Mouse (Mus musculus) CH12.LX (cell line): ENCODE data around the gene Cnih3. TPM values are rescaled to one million over a fixed set of nuclear protein-coding genes. Genes with fewer than 3 reads are reported as not detected.
A peak's percentile ranks its signal among the peaks of the same experiment; 100 is the strongest.

Source experiments
- DNase-seq: peaks from one replicate; pipeline ENCODE4 v3.0.0-alpha.2; 2013; ENCODE audit errors: extremely low read depth
- H3K27ac ChIP-seq: 2 replicates; pipeline ENCODE4 v1.5.1; 2012; ENCODE audit warnings: low read depth, mild to moderate bottlenecking, control low read depth, moderate library complexity; ENCODE audit not compliant: insufficient read depth
- H3K27me3 ChIP-seq: replicated peaks from 2 replicates; pipeline ENCODE3; 2012; ENCODE audit warnings: inconsistent platforms
- H3K36me3 ChIP-seq, 2 experiments: replicated peaks in 1 of 2; 2 replicates each; pipeline versions ENCODE3 to v1.6.1; 2012; ENCODE audit warnings: inconsistent platforms in 1 of 2, low read length in 1 of 2, mild to moderate bottlenecking in 1 of 2, mixed read lengths in 1 of 2, moderate library complexity in 1 of 2; ENCODE audit not compliant: control insufficient read depth in 1 of 2, insufficient read depth in 1 of 2
- H3K4me1 ChIP-seq, 2 experiments: 2 replicates each; pipeline ENCODE4 v1.6.1; 2012; ENCODE audit warnings: inconsistent platforms in 1 of 2, moderate library complexity in 1 of 2; ENCODE audit not compliant: insufficient read depth in 2 of 2, control insufficient read depth in 1 of 2
- H3K4me2 ChIP-seq: 2 replicates; pipeline ENCODE4 v1.6.1; 2012; ENCODE audit warnings: low read depth, mild to moderate bottlenecking, control low read depth; ENCODE audit not compliant: poor library complexity, insufficient read depth, severe bottlenecking
- H3K4me3 ChIP-seq, 3 experiments: fragments of 150-350 bp in 1 of 3; sonication (generic) in 1 of 3; replicated peaks in 1 of 3; 2 replicates each; pipeline versions ENCODE3 to v1.5.1; 2011 to 2012; ENCODE audit warnings: low read depth in 2 of 3, low read length in 2 of 3, mild to moderate bottlenecking in 2 of 3, moderate library complexity in 2 of 3, control low read depth in 1 of 3, improper control_type of control experiment in 1 of 3, inconsistent platforms in 1 of 3, mixed read lengths in 1 of 3; ENCODE audit not compliant: poor library complexity in 1 of 3
- H3K79me2 ChIP-seq: replicated peaks from 2 replicates; pipeline ENCODE4 v1.6.1; 2012; ENCODE audit warnings: mild to moderate bottlenecking, moderate library complexity; ENCODE audit not compliant: control insufficient read depth, poor library complexity, insufficient read depth, severe bottlenecking; ENCODE audit errors: extremely low read depth
- H3K9ac ChIP-seq: 2 replicates; pipeline ENCODE4 v1.6.1; 2012; ENCODE audit warnings: low read depth, mild to moderate bottlenecking, control low read depth, moderate library complexity; ENCODE audit not compliant: insufficient read depth
- H3K9me3 ChIP-seq: replicated peaks from 2 replicates; pipeline ENCODE3; 2012; ENCODE audit warnings: low read length, inconsistent platforms, mixed read lengths
- BHLHE40 ChIP-seq: IDR thresholded peaks from 2 replicates; pipeline ENCODE4 v1.6.1; 2011; ENCODE audit warnings: mild to moderate bottlenecking, low read depth, low read length, improper control_type of control experiment
- CHD1 ChIP-seq: IDR thresholded peaks from 2 replicates; pipeline ENCODE4 v1.6.1; 2012; ENCODE audit warnings: low read depth, low read length, improper control_type of control experiment, inconsistent platforms
- CTCF ChIP-seq, 2 experiments: IDR thresholded peaks in 1 of 2; conservative IDR thresholded peaks in 1 of 2; 2 replicates each; pipeline ENCODE4 v1.5.1; 2011 to 2012; ENCODE audit warnings: low read depth in 2 of 2, low read length in 2 of 2, improper control_type of control experiment in 1 of 2, inconsistent platforms in 1 of 2, mild to moderate bottlenecking in 1 of 2, moderate library complexity in 1 of 2
- E2F4 ChIP-seq: IDR thresholded peaks from 2 replicates; pipeline ENCODE4 v1.6.1; 2011; ENCODE audit warnings: low read depth, low read length, improper control_type of control experiment; ENCODE audit not compliant: insufficient replicate concordance
- ETS1 ChIP-seq: conservative IDR thresholded peaks from 2 replicates; pipeline ENCODE4 v1.6.1; 2012; ENCODE audit warnings: low read depth, mild to moderate bottlenecking, inconsistent platforms, low read length, improper control_type of control experiment, moderate library complexity
- GABPA ChIP-seq: IDR thresholded peaks from 2 replicates; pipeline ENCODE4 v1.6.1; 2012; ENCODE audit warnings: low read depth, low read length, improper control_type of control experiment, inconsistent platforms; ENCODE audit not compliant: insufficient replicate concordance
- IRF4 ChIP-seq: IDR thresholded peaks from 2 replicates; pipeline ENCODE4 v1.6.1; 2014; ENCODE audit warnings: low read depth, mild to moderate bottlenecking, inconsistent platforms, low read length, improper control_type of control experiment
- KAT2A ChIP-seq: IDR thresholded peaks from 2 replicates; pipeline ENCODE4 v1.6.1; 2012; ENCODE audit warnings: low read length, improper control_type of control experiment, inconsistent platforms; ENCODE audit not compliant: insufficient replicate concordance
- MAFK ChIP-seq: IDR thresholded peaks from 2 replicates; pipeline ENCODE4 v1.6.1; 2011; ENCODE audit warnings: low read length, improper control_type of control experiment; ENCODE audit not compliant: insufficient replicate concordance
- MAX ChIP-seq: IDR thresholded peaks from 2 replicates; pipeline ENCODE4 v1.6.1; 2011; ENCODE audit warnings: low read length, improper control_type of control experiment
- MEF2A ChIP-seq: IDR thresholded peaks from 2 replicates; pipeline ENCODE4 v1.6.1; 2014; ENCODE audit warnings: low read depth, mild to moderate bottlenecking, inconsistent platforms, low read length, improper control_type of control experiment, borderline replicate concordance
- PAX5 ChIP-seq: IDR thresholded peaks from 2 replicates; pipeline ENCODE4 v1.6.1; 2012; ENCODE audit warnings: low read length, inconsistent platforms, mixed read lengths
- SIN3A ChIP-seq: IDR thresholded peaks from 2 replicates; pipeline ENCODE4 v1.6.1; 2012; ENCODE audit warnings: low read length, improper control_type of control experiment, inconsistent platforms
- SMC3 ChIP-seq: IDR thresholded peaks from 2 replicates; pipeline ENCODE4 v1.6.1; 2011; ENCODE audit warnings: low read depth, low read length, improper control_type of control experiment
- TBP ChIP-seq: conservative IDR thresholded peaks from 2 replicates; pipeline ENCODE4 v1.6.1; 2011; ENCODE audit warnings: low read depth, low read length, improper control_type of control experiment
- TCF12 ChIP-seq: IDR thresholded peaks from 2 replicates; pipeline ENCODE4 v1.6.1; 2014; ENCODE audit warnings: low read depth, mild to moderate bottlenecking, inconsistent platforms, low read length, improper control_type of control experiment
- UBTF ChIP-seq: IDR thresholded peaks from 2 replicates; pipeline ENCODE4 v1.6.1; 2012; ENCODE audit warnings: low read depth, mild to moderate bottlenecking, inconsistent platforms, low read length, improper control_type of control experiment, moderate library complexity
- USF1 ChIP-seq: IDR thresholded peaks from 2 replicates; pipeline ENCODE4 v1.6.1; 2014; ENCODE audit warnings: low read depth, mild to moderate bottlenecking, inconsistent platforms, low read length, improper control_type of control experiment
- ZC3H11A ChIP-seq: IDR thresholded peaks from 2 replicates; pipeline ENCODE4 v1.6.1; 2012; ENCODE audit warnings: low read depth, mild to moderate bottlenecking, inconsistent platforms, low read length, improper control_type of control experiment
- ZKSCAN1 ChIP-seq: IDR thresholded peaks from 2 replicates; pipeline ENCODE4 v1.6.1; 2012; ENCODE audit warnings: low read depth, inconsistent platforms, low read length, improper control_type of control experiment, borderline replicate concordance
- dilution Hi-C: fragments of 300-500 bp; cut with MboI; formaldehyde crosslinking; loops from 2 replicates; pipeline ENCODE4 v1.14.3; 2020; ENCODE audit warnings: low sequenced_read_pairs; ENCODE audit not compliant: extremely low pct_unique_long_range_greater_than_20kb, extremely low pct_ligation_motif_present
- in situ Hi-C: fragments of 300-500 bp; cut with MboI; formaldehyde crosslinking; loops from 3 replicates; pipeline ENCODE4 v1.14.3; 2019; ENCODE audit warnings: low sequenced_read_pairs, low pct_ligation_motif_present, low pct_unique_long_range_greater_than_20kb, mixed read lengths
- polyA plus RNA-seq: library from polyadenylated mRNA; unstranded; fragments of >175 nt; gene quantifications from 2 replicates; pipeline ENCODE4 v1.2.1, GENCODE M21; 2012; ENCODE audit warnings: low read depth; ENCODE audit not compliant: insufficient read length
- total RNA-seq, 2 experiments: library from RNA; depleted of rRNA; stranded (reverse); fragments of 300-350 nt in 1 of 2; fragments of >200 nt in 1 of 2; gene quantifications; 2 replicates each; pipeline ENCODE4 v1.2.3; 2012 to 2014

Gene Cnih3
- total and polyA plus RNA-seq, 3 experiments: not detected

DNA sequence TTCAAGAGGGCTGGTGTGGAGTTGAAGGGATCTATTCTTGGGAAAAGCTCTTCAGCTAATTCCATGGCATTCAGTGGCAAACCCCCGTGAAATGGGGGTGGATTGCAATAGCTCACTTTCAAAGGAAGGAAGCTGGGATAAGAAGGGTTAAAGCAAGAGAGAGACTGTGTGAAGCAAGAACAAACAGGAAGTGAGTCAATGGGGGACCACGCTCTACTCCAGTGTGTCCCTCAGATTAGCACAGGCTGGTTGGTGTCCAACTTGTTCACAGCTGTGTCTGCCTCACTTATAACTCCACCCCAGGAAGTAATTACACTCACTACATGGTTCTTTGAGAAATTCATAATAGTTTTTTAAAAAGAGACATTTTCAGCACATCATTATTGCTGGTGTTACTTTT is 19.8 kb upstream of the Cnih3 start:
- dilution Hi-C loops: no loop called here
- Histone ChIP-seq H3K79me2 (no peaks in the 10 kb centered on the region), H3K27me3 (no peaks in the 10 kb centered on the region), H3K36me3 (no peaks in the 10 kb centered on the region), H3K9me3 (peaks cover 21% of the 10 kb centered on the region), H3K27ac (no peak overlapping the region), H3K4me2 (no peak overlapping the region), H3K4me1 (peaks cover 0 to 11% of the 10 kb centered on the region in 2 experiments; a peak in 2 of 4 replicates), H3K9ac (no peak overlapping the region), H3K4me3 (no peak overlapping the region)
- in situ Hi-C loops: no loop called here
- DNase-seq: peak; percentile 21
- TF ChIP-seq USF1: no peak
- no peak for TF ChIP-seq ETS1
- no peak for TF ChIP-seq MAX

DNA sequence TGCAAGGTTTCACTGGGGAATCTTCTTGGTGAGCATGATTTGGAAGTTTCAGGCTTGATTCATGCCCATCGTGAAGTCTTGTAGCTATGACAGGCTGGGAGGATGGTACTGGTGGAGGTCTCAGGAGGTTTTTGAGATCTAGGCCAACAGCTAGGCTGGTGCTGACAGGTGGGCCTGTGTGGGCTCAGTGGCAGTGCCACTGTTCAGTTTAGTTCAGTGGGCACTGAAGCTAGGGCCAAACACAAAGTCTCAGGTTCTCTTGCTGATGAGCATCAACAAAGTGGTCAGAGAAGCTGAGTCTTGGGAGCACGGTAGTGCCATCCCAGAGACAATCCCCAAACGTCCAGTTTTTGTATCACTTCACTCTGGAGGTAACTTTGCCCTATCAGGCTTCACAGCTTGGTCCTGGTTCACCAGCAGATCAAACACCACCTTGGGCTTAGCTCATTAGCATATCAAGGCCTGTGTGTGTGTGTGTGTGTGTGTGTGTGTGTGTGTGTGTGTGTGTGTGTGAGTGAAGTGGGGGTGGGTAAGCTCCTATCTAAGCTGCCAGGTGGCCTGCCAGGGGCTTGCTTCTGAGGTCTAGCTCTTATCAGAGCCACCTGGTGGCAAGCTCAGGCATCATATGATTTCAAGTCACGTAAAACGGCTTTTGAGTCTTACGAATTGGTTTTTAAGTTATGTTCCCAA is 18.0 kb upstream of the Cnih3 start:
- Histone ChIP-seq H3K4me1 (peaks cover 3 to 14% of the 10 kb centered on the region in 2 experiments; a peak in 3 of 4 replicates), H3K9me3 (peaks cover 21% of the 10 kb centered on the region), H3K79me2 (no peaks in the 10 kb centered on the region), H3K27me3 (no peaks in the 10 kb centered on the region), H3K36me3 (no peaks in the 10 kb centered on the region), H3K4me3 (no peak overlapping the region), H3K4me2 (no peak overlapping the region), H3K27ac (no peak overlapping the region), H3K9ac (no peak overlapping the region)
- in situ Hi-C loops (no loop called here), dilution Hi-C loops (no loop called here)
- no peak for DNase-seq
- TF ChIP-seq CTCF (conservative IDR thresholded peaks at IDR 0.05 in 1 of 2, IDR thresholded peaks at IDR 0.05 in 1 of 2; ENCODE audit: low read depth in 2 of 2, low read length in 2 of 2) (no peak), ZKSCAN1 (no peak), SIN3A (no peak), BHLHE40 (no peak), IRF4 (no peak), SMC3 (no peak), MEF2A (no peak), UBTF (no peak), CHD1 (no peak), TBP (no peak)

- Histone ChIP-seq H3K4me1 (peaks cover 3 to 14% of the 10 kb centered on the region in 2 experiments; a peak in 3 of 4 replicates), H3K9me3 (peaks cover 21% of the 10 kb centered on the region), H3K27me3 (no peaks in the 10 kb centered on the region), H3K27ac (no peak overlapping the region), H3K79me2 (no peaks in the 10 kb centered on the region), H3K4me3 (no peak overlapping the region), H3K9ac (no peak overlapping the region), H3K36me3 (no peaks in the 10 kb centered on the region), H3K4me2 (no peak overlapping the region)
- DNase-seq: no peak
- dilution Hi-C loops: no loop called here
- TF ChIP-seq GABPA (no peak), PAX5 (no peak), E2F4 (no peak), KAT2A (no peak), SMC3 (no peak), TCF12 (no peak), SIN3A (no peak), MEF2A (no peak), BHLHE40 (no peak), CTCF (conservative IDR thresholded peaks at IDR 0.05 in 1 of 2, IDR thresholded peaks at IDR 0.05 in 1 of 2; ENCODE audit: low read depth in 2 of 2, low read length in 2 of 2) (no peak), ZC3H11A (no peak), MAFK (no peak)
- in situ Hi-C loops: no loop called here
Measured at GRCm38 (mm10) chr1:181335019-181335365, 17.4 kb upstream of the Cnih3 start.
